Comparison of ENCODE assay signal across 8 mouse cellular contexts in the genomic region with DNA sequence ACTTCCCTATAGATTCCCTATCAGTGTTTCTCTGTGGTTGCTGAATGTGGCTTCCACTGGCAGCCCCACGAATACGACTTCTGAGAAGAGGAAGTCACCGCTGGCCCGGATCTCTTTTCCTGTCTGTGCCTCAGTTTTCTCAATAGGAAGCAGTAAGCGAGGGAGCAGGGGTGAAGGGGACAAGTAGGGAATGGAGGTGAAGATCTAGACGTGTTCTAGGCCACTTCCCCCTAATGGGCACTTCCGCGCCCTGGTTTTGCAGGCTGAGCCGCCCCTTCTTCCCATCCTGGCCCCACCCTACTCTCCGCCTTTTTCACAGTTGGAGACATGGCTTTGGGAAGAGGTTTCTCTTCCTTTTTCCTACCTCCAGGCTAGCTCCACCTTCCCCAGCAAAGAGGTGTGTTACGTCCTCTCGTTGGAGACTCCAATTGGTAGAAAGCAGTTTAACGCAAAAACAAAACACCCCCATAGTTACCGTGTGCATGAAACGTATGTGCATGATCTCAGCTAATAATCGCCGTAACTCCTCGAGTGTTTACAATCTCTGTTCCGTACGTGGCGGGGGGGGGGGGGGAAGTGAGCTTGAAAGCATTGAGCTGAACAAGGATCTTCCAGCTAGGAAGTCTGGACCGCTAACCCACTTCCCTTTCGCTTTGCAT. TPM values are rescaled to one million over a fixed set of nuclear protein-coding genes. Genes with fewer than 3 reads are reported as not detected.
DNase-seq lines count a peak whose midpoint lies in the region; ATAC-seq and TF ChIP-seq lines count a peak whose summit lies in the region.

No protein-coding gene starts in this region.

- 3% methylated on average over 23 of the region's 23 CpGs for WGBS in kidney, adult 2 months
- 4% methylated on average over 22 of the region's 23 CpGs for WGBS in lung, embryonic 15.5 days
- WGBS in olfactory bulb, adult 2 months, result 19% methylated on average over 23 of the region's 23 CpGs

- H3K4me2 ChIP-seq in lung, embryonic 15.5 days, result peak overlapping the region; percentile 95

- peaks cover 9% of the 10 kb centered on the region for H3K4me1 ChIP-seq in cortical plate, adult 2 months (ENCODE audit: control insufficient read depth, insufficient read depth, low read length)
- peaks cover 13% of the 10 kb centered on the region; the same call in 1 of the 2 replicates for H3K4me1 ChIP-seq in kidney, adult 2 months (ENCODE audit: control insufficient read depth, insufficient read depth, low read length)
- H3K4me1 ChIP-seq in lung, embryonic 15.5 days, result peaks cover 42% of the 10 kb centered on the region
- peaks cover 45% of the 10 kb centered on the region for H3K4me1 ChIP-seq in olfactory bulb, adult 2 months (ENCODE audit: control insufficient read depth, insufficient read depth, low read length)

- peak; percentile 83 for DNase-seq in CD4-positive helper T cell, adult 2 months (ENCODE audit: low read depth, low spot score)
- peak; percentile 52 for DNase-seq in T-cell, adult 2 months (ENCODE audit: low spot score)
- peak; percentile 76 to 80 for DNase-seq in heart, adult 9 months (ENCODE audit: low spot score in 2 of 2)
- peak; percentile 90 for DNase-seq in kidney, adult 2 months
- peak; percentile 80 for DNase-seq in yolk sac, embryonic 10.5 days (ENCODE audit: low spot score)

- no peak for TF ChIP-seq CTCF in cortical plate, adult 2 months (IDR thresholded peaks at IDR 0.05; ENCODE audit: extremely low read depth, insufficient read depth, low read length)
- TF ChIP-seq CTCF in kidney, adult 2 months (conservative IDR thresholded peaks at IDR 0.05; ENCODE audit: insufficient read depth, insufficient read length, low read depth, low read length), result 0 out of 2 replicates have a peak, but pooled peaks have one; percentile 8
- no peak for TF ChIP-seq CTCF in olfactory bulb, adult 2 months (IDR thresholded peaks at IDR 0.05; ENCODE audit: insufficient read depth, low read depth, low read length)

- H3K36me3 ChIP-seq in kidney, adult 2 months (ENCODE audit: control insufficient read depth, insufficient read depth, low read length), result no peaks in the 10 kb centered on the region
- no peaks in the 10 kb centered on the region for H3K36me3 ChIP-seq in lung, embryonic 15.5 days

- ATAC-seq in lung, embryonic 15.5 days (ENCODE audit: borderline replicate concordance, extremely low read depth, low FRiP score, low TSS enrichment), result peak; percentile 15; the same call in 1 of the 2 replicates

- peak overlapping the region; percentile 65 for H3K9ac ChIP-seq in lung, embryonic 15.5 days

- no peaks in the 10 kb centered on the region for H3K27me3 ChIP-seq in kidney, adult 2 months (replicated peaks; ENCODE audit: control insufficient read depth, insufficient read depth, low read length)
- H3K27me3 ChIP-seq in lung, embryonic 15.5 days, result no peaks in the 10 kb centered on the region

- peak; percentile 73 for TF ChIP-seq POLR2A in cortical plate, adult 2 months (IDR thresholded peaks at IDR 0.05; ENCODE audit: extremely low read depth, insufficient read depth, low read length)
- TF ChIP-seq POLR2A in kidney, adult 2 months (IDR thresholded peaks at IDR 0.05; ENCODE audit: low read depth, low read length), result no peak
- TF ChIP-seq POLR2A in olfactory bulb, adult 2 months (IDR thresholded peaks at IDR 0.05; ENCODE audit: insufficient read depth, low read depth, low read length), result 0 out of 2 replicates have a peak, but pooled peaks have one; percentile 13

- H3K4me3 ChIP-seq in cortical plate, adult 2 months (ENCODE audit: insufficient read depth, low read length), result peak overlapping the region; percentile 98
- peak overlapping the region; percentile 86 for H3K4me3 ChIP-seq in kidney, adult 2 months (ENCODE audit: insufficient read depth, low read depth, low read length)
- peak overlapping the region; percentile 63 for H3K4me3 ChIP-seq in lung, embryonic 15.5 days
- peak overlapping the region; percentile 81 for H3K4me3 ChIP-seq in olfactory bulb, adult 2 months (ENCODE audit: insufficient read depth, low read depth, low read length)

- H3K27ac ChIP-seq in cortical plate, adult 2 months (ENCODE audit: insufficient read depth, low read length), result peak overlapping the region; percentile 79
- H3K27ac ChIP-seq in kidney, adult 2 months (ENCODE audit: insufficient read depth, low read depth, low read length), result peak overlapping the region; percentile 100
- peak overlapping the region; percentile 94 for H3K27ac ChIP-seq in lung, embryonic 15.5 days
- H3K27ac ChIP-seq in olfactory bulb, adult 2 months (ENCODE audit: insufficient read depth, low read depth, low read length), result peak overlapping the region; percentile 96

- no peaks in the 10 kb centered on the region for H3K9me3 ChIP-seq in lung, embryonic 15.5 days

RNA-seq across cellular contexts. Expression of a gene that starts 13.5 kb away (rescaled TPM):
- polyA plus RNA-seq in cortical plate, adult 2 months (2012; rRNA removed), result 534 and 567 TPM in 2 replicates
- polyA plus RNA-seq in kidney, adult 2 months (2012; rRNA removed), result 21.5 and 36.4 TPM in 2 replicates
- polyA plus RNA-seq in lung, embryonic 15.5 days (2015; fragmentation: Nextera tagmentation; extraction: Ambion mirVana), result 5.7 and 6.2 TPM in 2 replicates
- polyA plus RNA-seq in olfactory bulb, adult 2 months (2012; ENCODE audit: insufficient read depth, insufficient read length, low replicate concordance, missing spikeins), result 130 and 318 TPM in 2 replicates

RNA-seq across cellular contexts. Expression of a gene that starts 17.7 kb away (rescaled TPM):
- polyA plus RNA-seq in cortical plate, adult 2 months (2012; rRNA removed), result 169 and 180 TPM in 2 replicates
- 0.06 and 0.11 TPM in 2 replicates for polyA plus RNA-seq in kidney, adult 2 months (2012; rRNA removed)
- polyA plus RNA-seq in lung, embryonic 15.5 days (2015; fragmentation: Nextera tagmentation; extraction: Ambion mirVana), result 0.04 TPM in 1 of 2 replicates, not detected in the other
- polyA plus RNA-seq in olfactory bulb, adult 2 months (2012; ENCODE audit: insufficient read depth, insufficient read length, low replicate concordance, missing spikeins), result not detected in 2 replicates

RNA-seq across cellular contexts. Expression of a gene that starts 29.6 kb away (rescaled TPM):
- 96.8 and 102 TPM in 2 replicates for polyA plus RNA-seq in cortical plate, adult 2 months (2012; rRNA removed)
- polyA plus RNA-seq in kidney, adult 2 months (2012; rRNA removed), result 17.0 and 17.1 TPM in 2 replicates
- 0.15 and 0.21 TPM in 2 replicates for polyA plus RNA-seq in lung, embryonic 15.5 days (2015; fragmentation: Nextera tagmentation; extraction: Ambion mirVana)
- 93.5 and 169 TPM in 2 replicates for polyA plus RNA-seq in olfactory bulb, adult 2 months (2012; ENCODE audit: insufficient read depth, insufficient read length, low replicate concordance, missing spikeins)

RNA-seq across cellular contexts. Expression of a gene that starts 49.9 kb away (rescaled TPM):
- 318 and 326 TPM in 2 replicates for polyA plus RNA-seq in cortical plate, adult 2 months (2012; rRNA removed)
- polyA plus RNA-seq in kidney, adult 2 months (2012; rRNA removed), result 54.3 and 57.7 TPM in 2 replicates
- polyA plus RNA-seq in lung, embryonic 15.5 days (2015; fragmentation: Nextera tagmentation; extraction: Ambion mirVana), result 46.2 and 49.4 TPM in 2 replicates
- polyA plus RNA-seq in olfactory bulb, adult 2 months (2012; ENCODE audit: insufficient read depth, insufficient read length, low replicate concordance, missing spikeins), result not detected in 2 replicates

RNA-seq across cellular contexts. Expression of a gene that starts 53.2 kb away (rescaled TPM):
- polyA plus RNA-seq in cortical plate, adult 2 months (2012; rRNA removed), result not detected in 2 replicates
- polyA plus RNA-seq in kidney, adult 2 months (2012; rRNA removed), result 0.09 and 0.11 TPM in 2 replicates
- polyA plus RNA-seq in lung, embryonic 15.5 days (2015; fragmentation: Nextera tagmentation; extraction: Ambion mirVana), result not detected in 2 replicates
- polyA plus RNA-seq in olfactory bulb, adult 2 months (2012; ENCODE audit: insufficient read depth, insufficient read length, low replicate concordance, missing spikeins), result not detected in 2 replicates

Comparison
In these comparisons a context has a peak if more than half of its experiments do, and no peak if none do; other contexts are left out.
1. Peak in every context shown above with its lines: DNase-seq, ATAC-seq, H3K4me3 ChIP-seq and H3K27ac ChIP-seq.
2. RNA of a gene that starts 29.6 kb away (polyA plus RNA-seq): 96.8 to 102 TPM in cortical plate, adult 2 months, 93.5 to 169 TPM in olfactory bulb, adult 2 months and 17.0 to 17.1 TPM in kidney, adult 2 months; 0.15 to 0.21 TPM in lung, embryonic 15.5 days; every median in the first group is over 10 times any median in the second.